Mouse (Mus musculus): ENCODE measurements at regions not wholly inside any gene's neighbourhood (a gene's known extent, or its start where the extent isn't known, plus 50 kb on each side); places are given as distances from the start of the nearest gene placed in this dataset.

- TF ChIP-seq EP300 (IDR thresholded peaks at IDR 0.05; ENCODE audit: low read depth) (no peak), CTCF (IDR thresholded peaks at IDR 0.05; ENCODE audit: low read depth) (no peak)
Measured at GRCm38 (mm10) chr11:34888374-34889136, 55.1 kb upstream of the Spdl1 start.

All from liver, embryonic 14.5 days (tissue).